Mouse (Mus musculus): ENCODE results near the gene Med9.
"Not testable (repeated sequence)": the region's sequence is repeated elsewhere in the genome, so short reads cannot be mapped to it uniquely, and the experiment has no call there.

Med9 gene

DNA sequence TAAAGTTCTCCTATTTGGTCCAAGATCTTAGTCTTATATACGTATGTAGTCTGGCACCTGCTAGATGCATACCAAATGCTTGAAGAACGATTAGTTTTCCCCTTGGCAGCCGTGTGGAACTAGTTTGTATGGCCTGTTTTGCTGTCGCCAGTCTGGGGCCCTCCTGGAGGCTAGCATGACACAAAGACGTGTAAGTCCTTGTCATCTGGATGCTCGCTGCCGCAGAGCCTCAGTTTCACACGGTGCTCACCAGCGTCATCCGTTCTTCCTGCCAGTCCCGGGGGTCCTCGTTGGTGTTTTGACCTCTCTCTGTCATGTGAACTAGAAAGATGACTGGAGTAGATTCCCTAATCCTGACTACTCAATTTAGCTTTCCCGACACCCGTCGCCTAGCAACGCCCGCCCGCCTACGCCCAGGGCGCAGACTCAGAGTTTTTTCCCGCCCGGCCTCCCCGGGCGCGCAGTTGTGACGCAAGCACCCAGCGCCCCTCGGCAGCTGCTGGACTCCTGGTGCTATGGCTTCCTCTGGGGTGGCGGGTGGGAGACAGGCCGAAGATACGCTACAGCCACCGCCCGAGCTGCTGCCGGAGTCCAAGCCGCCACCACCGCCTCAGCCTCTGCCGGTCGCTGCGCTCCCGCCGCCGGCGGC, at the start of gene Med9:
Gene Med9 (plus strand): TSS at position 455 of the 649 bp plus-strand sequence.
- peak; percentile 96 for DNase-seq

DNA sequence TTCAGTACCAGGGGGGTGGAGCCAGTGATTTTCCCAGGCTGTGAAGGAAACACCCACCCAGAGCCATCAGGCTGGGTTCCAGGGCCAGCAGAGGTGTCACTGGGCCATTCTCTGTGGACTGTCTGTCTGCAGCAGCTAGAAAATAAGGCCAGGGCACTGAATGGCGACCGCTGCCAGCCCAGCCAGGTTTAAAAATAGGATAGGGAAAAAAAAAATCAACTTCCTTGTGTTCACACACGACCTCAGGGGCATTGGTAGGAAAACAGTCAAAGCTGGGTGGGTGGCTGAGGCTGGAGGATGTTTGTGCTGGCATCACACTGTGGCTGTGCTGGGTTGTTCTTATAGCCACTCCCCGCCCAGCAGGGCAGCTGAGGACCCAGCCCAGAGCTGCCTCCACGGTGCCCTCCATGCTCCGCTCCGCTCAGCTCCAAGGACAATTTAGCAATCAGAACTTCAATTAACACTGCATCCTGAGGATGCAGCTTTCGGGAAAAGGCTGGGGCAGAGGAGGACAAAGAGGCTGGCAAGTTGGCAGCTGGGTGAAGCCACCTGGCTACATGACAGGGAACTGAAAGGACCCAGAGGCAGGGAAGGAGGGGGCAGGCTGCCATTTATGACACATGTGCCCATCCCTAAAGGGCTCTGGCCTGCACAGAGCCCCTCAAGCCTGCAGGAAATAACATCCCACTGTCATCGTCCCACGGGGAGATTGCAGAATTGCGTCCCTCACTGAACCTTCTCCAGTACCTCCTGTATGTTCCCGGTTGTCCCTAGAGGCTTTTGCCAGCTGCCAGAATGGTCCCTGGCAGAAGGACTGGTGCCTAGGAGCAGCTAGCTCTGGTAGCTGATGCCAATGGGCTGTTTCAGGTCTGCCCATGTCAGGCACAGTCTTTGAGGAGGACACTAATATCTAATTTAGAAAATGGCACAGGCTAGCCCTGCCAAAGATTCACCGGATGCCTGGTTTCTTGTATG, 48.0 kb upstream of the Med9 start:
- DNase-seq: no peak

DNA sequence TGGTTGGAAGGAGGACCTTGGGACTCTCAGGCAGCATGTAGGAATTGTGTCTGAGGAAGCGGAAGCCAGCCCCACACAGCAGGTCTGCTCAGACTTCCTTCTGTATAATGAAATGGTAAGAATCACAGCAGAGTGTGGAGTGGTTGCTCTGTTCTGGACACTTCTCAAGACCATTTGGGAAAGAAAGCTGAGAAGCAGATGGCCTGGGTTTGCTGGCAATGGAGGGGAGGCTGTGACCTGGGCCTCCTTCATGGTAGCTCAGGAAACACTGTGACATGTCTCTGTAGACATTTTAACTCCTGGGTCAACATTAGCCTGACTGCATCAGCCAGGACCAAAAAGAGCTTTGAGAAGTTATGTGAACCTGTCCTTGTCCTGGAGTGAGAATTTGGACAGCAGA, 47.0 kb upstream of the Med9 start:
- no peak for DNase-seq

DNA sequence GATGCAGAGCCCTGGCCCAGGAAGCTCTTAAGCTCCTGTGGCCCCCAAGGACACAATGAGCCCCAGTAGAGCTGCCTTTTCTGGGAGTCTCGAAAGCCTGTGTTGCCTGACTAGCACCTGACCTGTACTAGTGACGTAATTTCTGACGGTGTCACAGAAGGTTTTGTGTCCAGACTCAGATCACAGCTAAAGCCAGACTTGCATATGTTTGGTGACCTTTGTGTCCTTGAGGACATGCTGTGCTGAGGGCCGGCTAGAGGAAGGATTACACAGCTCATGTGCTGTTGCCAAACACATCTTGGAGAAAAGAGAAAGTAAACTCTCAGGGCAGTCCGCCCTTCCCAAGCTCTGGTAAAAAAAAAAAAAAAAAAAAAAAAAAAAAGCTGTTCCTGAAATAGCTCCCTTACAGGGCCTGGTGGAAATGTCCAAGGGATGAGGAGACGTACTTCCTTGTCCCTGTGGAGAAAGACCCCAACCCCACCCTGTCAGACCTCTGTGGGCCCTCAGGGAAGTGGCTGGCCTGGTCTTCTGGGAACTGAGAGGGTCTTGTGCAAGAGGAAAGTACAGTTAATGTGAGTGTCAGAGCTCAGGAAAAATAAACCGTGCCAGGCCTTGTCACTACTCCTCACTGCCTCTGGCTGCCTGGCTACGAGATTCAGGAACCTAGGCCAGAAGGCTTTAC, 45.8 kb upstream of the Med9 start:
- DNase-seq: no peak

DNA sequence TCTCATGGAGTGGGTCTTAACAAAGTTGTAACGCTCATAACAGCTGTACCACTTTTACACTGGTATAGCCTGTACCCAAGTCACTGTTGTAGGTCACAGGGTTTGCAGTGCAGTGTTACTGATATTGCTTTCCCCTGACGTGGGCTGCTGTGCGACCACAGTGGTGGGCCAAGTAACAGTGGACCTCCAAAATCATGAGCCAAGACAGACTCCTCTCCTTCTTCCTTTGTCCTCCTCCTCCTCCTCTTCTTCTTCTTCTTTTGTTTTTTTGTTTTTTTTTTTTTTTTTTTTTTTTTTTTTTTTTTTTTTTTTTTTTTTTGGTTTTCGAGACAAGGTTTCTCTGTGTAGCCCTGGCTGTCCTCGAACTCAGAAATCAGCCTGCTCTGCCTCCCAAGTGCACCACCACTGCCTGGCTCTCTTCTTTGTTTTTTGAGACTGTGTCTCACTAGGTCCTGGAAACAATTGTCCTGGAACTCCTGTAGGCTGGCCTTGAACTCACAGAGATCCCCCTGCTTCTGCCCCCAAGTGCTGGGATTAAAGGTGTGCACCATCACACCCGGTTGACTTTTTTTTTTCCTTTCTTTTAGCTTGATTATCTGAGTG, 41.4 kb upstream of the Med9 start:
- DNase-seq: no peak

DNA sequence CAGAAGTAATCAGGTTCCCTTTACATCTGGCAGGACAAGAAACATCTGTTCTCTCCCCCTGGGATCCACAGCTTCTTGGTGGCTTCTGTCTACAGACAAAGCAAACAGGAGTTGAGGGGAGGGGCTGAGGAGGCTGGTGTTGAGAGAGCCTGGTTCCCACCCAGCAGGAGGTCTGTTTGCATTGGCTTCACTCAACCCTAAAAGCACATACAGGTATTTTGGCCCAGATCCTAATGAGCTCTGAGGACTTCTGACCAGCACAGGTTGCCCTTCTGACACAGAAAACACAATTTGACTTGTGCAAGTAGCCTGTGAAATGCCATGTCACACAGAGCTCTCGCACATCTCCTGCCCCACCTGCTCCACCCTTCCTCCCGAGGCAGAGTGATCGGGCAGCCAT, 39.6 kb upstream of the Med9 start:
- DNase-seq: no peak

DNA sequence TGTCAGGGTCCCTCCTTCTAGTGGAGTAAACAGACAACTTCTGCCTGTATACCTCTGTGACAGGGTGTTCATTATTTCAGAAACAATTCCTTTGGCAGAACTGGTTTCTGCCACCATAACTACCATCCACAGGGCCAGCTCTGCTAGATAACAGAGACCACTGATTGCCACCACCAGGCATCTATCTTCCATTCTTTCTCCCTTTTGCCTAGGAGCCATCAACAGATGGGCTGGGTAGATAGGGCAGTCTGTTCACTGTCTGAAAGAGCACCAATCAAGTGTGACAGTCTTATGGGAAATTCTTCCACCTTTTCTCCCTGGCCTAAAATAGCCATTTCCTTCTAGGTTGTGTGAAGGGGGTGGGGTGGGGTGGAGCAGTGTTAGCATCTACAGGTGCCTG, 37.4 kb upstream of the Med9 start:
- no peak for DNase-seq

DNA sequence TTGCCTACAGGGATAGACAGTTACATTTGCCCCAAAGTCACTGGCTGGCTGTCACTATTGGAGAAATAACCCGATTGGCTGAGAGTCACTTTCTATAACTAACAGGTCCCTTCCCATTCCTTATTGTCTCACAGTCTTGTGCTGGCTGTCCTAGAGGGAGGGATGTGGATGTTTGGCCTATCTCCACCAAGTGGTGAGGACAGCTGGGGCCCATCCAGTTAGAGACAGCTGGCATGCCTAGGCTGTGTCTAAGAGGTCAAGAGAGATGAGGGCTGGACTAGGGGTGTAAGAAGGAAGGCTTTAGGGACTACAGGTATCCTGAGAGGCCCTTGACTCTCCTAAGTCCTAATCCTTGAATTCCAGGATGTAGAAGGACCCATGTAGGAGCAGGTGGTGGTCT, 36.5 kb upstream of the Med9 start:
- no peak for DNase-seq

DNA sequence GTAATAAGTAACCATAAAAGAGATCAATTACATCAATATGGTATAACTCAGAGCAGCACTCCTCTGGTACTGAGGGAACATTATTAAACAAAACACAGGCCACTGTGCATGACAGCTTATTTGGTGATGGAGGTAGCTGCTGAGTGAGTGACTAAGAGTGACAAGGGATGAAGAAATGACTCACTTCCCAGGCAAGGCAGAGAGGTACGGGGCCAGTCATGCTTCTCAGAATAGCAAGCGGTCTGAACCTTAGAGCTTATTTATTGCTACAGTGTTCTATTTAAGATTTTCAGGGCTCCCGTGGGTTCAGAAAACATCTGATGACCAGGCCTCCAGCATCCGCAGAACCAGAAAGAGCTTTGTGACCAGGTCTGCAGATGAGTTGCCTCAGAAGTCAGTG, 34.3 kb upstream of the Med9 start:
- DNase-seq: no peak

DNA sequence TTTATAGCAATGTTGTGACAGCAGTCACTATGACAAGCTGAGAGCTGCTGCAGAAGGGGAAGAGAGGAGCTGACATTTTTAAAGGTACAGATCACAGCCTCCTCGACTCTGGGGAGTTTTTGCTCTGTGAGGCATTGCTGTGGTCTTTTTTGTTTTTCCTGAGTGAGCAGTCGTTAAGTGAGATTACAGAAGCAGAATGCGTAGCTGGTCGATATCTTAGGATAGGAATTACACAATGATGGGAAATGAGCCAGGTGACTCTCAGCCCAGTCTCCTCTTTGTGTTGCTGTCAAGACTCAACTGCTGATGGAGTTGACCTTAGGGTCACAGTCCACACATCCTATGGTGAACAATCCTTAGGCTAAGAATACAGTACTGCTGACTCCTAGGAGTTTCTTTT, 30.0 kb upstream of the Med9 start:
- DNase-seq: no peak

DNA sequence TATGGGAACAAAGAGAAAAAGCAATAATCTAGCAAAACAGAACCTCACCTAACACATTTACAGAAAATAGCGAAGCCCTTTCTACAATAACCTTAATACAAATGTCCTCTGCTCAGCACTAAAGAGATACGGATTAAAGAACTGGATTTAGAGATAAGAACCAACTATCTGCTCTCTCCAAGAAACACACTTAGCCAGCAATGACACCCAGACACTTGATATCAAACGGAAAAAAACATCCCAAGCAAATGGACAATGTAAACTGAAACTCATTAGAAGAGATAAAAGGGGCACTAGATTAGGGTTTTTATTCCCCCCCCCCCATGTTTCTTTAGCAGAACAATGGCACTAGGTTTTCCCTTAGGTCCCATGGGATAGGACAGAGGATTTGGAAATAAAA, 28.6 kb upstream of the Med9 start:
- DNase-seq: no peak

DNA sequence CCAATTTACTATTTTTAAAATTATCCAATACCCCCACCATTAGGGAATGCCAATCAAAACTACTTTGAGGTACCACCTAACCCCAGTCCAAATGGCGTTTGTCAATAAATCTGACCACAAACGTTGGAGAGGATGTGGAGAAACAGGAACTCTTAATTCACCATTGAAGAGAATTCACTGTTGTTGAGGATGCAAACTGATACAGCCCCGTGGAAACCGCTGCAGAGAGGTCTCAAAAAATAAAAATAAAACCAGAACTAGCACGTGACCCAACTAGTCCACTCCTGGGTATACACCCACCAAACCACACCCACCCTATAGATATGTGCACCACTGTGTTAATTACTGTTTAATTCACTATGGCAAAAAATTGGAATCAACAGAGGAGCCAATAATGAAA, 27.7 kb upstream of the Med9 start:
- no peak for DNase-seq

DNA sequence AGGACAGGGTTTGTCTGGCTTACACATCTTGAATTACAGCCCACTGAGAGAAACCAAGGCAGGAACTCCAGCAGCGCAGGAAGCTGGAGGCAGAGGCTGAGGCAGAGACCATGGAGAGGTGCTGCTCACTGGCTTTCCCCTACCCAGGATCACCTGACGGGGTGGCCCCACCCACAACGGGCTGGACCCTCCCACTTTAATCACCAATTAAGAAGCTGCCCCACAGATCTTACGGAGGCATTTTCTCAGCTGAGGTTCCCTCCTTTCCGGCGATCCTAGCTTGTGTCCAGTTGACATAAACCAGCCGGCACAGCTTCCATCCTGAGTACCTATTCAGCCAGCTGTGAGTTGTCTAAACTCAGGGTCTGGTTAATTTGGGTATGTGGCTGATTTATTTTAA, 26.7 kb upstream of the Med9 start:
- no peak for DNase-seq

DNA sequence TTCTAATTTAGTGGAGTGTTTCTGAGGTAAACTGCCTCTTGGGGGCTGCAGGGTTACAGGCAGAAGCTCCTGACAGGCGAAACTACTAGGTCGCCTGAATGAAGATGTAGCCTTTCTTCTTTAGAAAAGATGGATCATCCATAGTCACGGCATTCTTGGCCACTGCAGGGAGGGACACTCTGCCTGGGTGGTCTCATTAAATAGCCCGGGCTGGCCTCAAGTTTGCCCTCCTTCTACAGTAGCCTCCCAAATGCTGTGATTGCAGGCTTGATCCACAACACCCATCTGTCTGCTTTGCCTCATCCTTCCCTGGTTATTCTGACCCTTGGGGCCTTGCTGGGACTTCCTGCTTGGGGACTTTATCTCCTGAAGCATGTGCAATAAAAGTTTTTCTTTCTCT, 18.0 kb upstream of the Med9 start:
- no peak for DNase-seq

DNA sequence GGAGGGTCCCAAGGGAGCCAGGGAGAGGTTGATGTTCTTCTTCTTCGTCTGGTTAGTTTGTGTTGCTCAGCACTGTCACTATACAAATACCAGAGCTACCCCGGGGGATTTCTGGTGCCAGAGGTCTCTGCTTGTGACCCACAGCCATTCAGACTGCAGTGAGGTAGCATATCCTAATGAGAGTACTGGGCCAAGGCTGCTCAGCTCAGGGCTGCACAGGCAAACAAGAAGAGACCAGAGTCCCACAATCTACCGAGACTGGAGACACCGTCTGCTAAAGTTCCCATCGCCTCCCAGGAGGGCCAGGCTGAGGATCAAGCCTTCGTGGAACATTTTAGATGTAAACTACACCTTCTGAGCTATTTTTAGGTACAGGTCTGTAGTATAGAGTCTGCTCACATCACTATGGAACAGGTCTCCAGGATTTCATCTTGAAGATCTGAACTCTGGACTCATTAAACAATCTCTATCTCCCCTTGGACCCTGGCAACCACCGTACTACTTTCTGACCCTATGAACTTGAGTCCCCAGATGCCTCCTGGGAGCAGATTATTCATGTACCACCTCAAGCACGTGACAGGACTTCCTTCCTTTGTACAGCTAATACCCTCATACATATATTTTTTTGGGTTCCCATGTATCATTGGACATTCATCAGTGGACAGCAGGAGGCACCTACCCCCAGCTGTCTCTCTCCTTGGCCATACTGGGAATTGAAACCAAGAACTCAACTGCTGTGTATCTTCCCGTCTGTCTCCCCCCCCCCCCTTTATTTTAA, 15.3 kb upstream of the Med9 start:
- DNase-seq: no peak

DNA sequence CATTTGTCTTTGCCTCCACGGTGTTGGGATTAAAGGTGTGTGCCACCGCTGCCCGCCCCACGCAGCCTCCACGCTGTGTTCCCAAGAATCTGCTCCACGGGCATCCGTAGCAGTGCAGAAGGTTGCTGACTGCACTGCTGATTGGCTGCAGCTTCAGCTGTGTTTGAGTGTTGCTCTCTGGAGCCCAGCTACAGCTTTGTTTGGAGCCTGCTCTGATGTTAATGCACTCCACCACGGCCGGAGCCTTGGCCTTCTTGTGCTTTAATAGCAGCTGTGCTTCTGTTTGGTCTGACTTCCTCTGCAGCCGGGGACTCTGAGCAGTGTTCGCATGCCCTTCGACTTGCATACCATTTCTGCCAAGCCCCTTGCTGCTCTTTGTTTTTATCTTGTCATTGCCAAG, 14.1 kb upstream of the Med9 start:
- no peak for DNase-seq

DNA sequence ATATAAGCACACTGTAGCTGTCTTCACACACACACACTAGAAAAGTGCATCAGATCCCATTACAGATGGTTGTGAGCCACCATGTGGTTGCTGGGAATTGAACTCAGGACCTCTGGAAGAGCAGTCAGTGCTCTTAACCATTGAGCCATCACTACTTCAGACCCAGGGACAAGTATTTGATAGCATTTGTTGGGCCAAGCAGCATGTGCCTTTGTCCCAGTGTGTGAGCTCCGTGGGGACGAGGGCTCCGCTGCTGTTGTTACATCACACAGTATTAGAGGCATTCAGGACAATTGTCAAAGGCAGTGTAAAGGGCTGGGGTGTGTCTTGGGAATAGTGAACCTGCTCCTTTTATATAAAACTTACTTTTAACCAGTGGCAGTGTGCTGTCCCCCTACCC, 11.0 kb upstream of the Med9 start:
- DNase-seq: no peak

DNA sequence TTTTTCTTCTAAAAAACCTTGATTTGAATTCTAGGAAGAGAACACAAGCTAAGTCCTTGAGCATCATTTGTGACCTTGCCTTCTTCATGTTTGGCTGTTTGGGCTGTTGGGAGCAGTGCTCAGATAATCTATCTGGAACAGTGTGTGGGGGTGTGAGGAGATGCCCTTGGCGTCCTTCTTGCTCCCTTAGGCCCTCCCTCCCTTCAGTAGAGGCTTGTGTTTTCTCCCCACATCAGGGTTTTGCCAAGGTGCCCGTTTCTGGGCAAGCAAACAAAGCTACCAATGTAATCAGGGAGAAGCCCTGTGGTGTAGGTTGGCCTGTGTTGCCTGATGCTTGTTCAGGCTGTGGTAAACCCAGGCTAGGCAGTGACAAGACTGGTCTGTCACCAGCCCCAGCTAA, 10.4 kb upstream of the Med9 start:
- DNase-seq: no peak

DNA sequence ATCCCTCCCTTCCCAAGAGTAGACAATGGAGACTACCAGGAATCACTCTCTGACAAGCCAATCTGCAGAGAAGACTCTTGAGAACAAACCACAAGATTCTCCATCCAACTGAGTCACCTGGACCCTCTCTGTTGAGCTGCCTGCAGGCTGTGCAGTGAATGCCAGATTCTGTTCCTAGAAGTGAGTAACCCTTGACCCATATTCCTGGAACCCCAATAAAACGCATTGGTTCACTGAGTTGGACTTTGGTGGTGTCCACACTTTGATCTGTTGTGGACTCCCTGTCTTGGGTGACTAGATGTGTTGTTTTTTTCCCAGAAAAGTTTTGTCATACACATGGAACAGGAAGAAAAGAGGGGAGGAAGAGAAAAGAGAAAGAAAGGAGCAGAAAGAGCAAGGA, 8.2 kb upstream of the Med9 start:
- DNase-seq: no peak

DNA sequence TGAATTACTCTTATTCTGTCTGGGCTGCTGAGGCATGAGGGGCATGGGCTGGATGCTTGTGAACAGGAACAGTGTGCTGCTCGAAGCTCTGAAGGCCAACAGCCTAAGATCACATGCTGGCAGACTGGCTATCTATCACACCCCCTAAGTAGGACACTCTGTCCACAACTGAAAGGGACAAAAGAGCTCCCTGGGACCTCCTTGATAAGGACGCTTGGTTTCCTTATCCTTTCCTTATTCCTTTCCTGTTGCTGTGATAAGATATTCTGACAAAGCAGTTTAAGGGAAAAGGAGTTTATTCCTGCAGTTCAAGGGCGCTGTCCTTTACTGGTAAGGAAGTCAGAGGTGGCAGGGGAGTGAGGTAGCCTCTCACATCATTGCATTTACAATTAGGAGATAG, 7.4 kb upstream of the Med9 start:
- no peak for DNase-seq

DNA sequence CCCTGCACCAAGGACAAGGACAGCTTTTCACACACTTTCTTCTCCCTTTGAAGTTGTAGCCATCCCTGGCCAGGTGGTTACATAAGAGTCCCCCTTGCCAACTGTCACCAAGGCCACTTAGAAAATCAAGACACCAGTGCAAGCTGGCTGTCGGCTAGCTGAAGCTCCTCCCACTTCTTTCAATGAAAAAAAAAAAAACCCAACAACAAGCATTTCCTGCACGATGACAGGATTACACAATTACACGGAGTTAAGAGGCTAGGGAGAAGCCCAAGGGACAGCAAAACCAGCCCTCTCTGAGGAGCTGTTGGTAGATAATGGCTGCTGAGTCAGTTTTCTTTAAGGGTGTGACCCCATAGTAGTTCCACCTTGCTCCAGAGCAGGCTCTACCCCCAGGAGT, 6.6 kb upstream of the Med9 start:
- no peak for DNase-seq

DNA sequence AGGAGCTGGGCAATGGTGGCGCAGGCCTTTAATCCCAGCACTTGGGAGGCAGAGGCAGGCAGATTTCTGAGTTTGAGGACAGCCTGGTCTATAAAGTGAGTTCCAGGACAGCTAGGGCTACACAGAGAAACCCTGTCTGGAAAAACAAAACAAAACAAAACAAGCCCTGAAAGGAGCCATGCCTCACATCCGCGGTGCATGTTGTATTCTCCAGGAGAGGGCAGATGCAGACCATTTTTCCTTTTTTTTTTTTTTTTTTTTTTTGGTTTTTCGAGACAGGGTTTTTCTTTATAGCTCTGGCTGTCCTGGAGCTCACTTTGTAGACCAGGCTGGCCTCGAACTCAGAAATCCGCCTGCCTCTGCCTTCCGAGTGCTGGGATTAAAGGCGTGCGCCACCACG, 3.2 kb upstream of the Med9 start:
- DNase-seq: not testable (repeated sequence)

DNA sequence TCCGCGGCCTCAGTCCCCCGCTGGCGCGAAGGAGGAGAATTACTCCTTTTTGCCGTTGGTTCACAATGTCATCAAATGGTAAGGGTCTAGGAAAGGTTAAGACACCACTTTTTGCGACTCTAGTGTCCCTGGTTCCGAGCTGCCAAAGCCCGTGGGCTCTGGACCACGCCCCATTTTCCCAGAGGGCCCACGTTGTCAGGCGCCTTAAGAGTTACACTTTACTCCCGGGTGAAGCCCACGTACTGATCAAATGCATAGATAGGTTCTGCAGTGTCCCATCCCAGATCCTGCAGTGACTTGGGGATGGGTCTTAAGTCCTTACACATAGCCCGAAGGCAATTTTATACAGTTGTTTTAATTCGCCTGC, 378 bp downstream of the Med9 start:
- no peak for DNase-seq

Measured in right cerebral cortex, postnatal 4 days (tissue).